Mouse (Mus musculus): ENCODE data around the gene Cpxcr1. TPM values are rescaled to one million over a fixed set of nuclear protein-coding genes. Genes with fewer than 3 reads are reported as not detected.

The Cpxcr1 gene
- not detected in 2 replicates for polyA plus RNA-seq (2012; rRNA removed)

DNA sequence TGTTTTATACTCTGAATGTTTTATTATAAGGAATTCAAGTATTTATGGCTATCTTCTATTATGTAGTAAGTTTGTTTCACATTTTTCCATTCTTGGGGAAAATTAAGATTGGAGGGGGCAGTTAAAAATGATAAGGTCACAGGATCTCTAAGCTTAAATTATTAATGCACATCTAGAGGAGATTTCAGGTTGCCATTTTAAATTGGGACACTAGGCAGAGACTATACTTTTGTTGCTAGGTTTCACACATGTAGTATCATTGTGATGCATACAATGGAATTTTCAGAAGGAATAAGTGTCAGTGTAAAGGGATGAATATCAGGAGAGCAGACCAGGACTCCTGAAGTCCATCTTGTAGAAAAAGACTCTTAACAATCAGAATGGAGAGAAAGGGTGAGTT is at the start of gene Cpxcr1:
Gene Cpxcr1 (plus strand): TSS at position 301 of the 400 bp plus-strand sequence.
- TF ChIP-seq CTCF (IDR thresholded peaks at IDR 0.05; ENCODE audit: extremely low read depth, insufficient read depth, low read length), result no peak
- no peak for TF ChIP-seq POLR2A (IDR thresholded peaks at IDR 0.05; ENCODE audit: extremely low read depth, insufficient read depth, low read length)
- H3K4me1 ChIP-seq (ENCODE audit: control insufficient read depth, insufficient read depth, low read length), result no peaks in the 10 kb centered on the region

More for the DNA sequence above, at the start of gene Cpxcr1:
- no peak within 1 kb of the TSS for H3K4me3 ChIP-seq (ENCODE audit: insufficient read depth, low read length)
- no peak within 1 kb of the TSS for H3K27ac ChIP-seq (ENCODE audit: insufficient read depth, low read length)

Other genes with a start within 250 kb of the Cpxcr1 start
- gene H2afb2, start 232.2 kb downstream of the Cpxcr1 start, polyA plus RNA-seq (2012; rRNA removed), result not detected in 2 replicates